Mouse (Mus musculus) layer of hippocampus, postnatal 25 days (tissue): Measurements from ENCODE around the gene Mrpl32. TPM values are rescaled to one million over a fixed set of nuclear protein-coding genes. Genes with fewer than 3 reads are reported as not detected.

Experiments used
- DNase-seq, 2 experiments: peaks; one replicate each; pipeline ENCODE4 v3.0.0; 2022; ENCODE audit warnings: mixed read lengths in 2 of 2, low spot score in 1 of 2; ENCODE audit errors: extremely low spot score in 1 of 2
- total RNA-seq, 2 experiments: library from RNA; stranded (reverse); gene quantifications; 2 replicates each; pipeline ENCODE4 v1.2.3; 2021

Gene Mrpl32
- 10 to 100 TPM; 34.3 to 38.6 TPM for total RNA-seq

DNA sequence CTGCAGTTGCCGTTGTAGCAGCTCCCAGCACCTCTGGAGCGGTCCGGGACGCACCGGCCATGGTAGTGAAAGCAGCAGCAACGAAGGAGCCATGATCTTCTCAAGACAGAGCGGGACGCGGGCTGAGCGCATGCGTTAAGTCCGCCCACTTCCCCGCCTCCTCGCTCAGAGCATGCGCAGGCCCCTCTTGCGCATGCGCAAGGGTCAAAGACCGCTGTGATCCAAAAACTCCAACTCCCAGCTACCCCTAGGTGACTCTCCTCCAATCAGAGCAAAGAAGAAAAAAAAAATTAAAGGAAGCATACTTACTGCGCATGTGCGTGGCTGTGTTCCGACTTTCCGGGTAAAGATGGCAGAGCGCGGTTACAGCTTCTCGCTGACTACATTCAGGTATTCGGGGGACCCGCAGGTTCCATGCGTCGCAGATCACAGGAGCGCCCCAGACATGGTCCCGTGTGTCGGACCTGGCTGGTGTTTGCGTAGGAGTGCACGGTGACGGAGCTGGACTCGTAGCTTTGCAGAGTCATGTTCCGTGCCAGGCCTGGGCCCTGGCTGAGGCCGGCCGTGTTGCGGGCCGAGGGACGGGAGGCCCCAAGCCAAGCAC is at the start of gene Mrpl32, which contains the start of gene Psma2:
Mrpl32 (minus strand) TSS at position 240 of the 604 bp plus-strand sequence.
Psma2 (plus strand) TSS at position 315 of the 604 bp plus-strand sequence.
- peak; percentile 88 to 91 for DNase-seq

DNA sequence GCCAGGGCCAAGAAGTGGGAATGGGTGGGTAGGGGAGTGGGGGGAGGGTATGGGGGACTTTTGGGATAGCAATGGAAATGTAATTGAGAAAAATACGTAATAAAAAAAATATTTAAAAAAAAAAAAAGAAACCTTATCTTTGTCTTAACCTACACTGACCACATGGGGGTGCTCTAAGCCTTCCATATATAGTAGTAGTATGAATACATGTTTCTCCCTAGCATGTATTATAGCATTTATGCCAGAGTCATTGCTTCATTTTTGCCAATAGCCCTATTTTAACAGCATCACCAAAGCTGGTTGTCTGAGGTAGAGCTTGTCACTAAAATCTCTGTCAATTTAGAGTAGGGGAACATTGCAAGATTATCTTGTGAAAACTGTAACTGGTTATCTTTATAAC is 36.3 kb upstream of the Mrpl32 start:
- peak in 1 of 2 experiments; percentile 44 for DNase-seq

DNA sequence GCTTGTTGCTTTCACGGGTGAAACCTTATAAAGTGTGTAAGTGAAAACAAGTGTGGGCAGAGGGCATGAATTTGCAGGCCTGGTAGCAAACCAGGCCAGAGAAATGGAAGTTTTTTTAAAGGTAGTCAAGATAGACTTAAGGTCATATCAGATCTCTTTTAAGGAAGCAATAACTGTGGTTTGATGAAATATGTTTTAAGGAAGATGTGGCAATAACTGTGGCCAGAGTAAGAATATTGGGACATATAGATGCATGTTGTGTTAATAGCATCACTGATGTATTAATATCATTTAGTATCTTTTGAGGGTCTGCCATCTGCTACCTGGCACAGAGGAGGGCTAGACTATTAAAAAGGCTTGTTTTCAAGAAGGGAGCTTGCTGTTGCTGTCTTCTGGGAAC is 27.0 kb upstream of the Mrpl32 start:
- no peak for DNase-seq

GRCm38 (mm10) chr13:14629726-14630641 is 17.0 kb upstream of the Mrpl32 start, which contains the start of gene AW209491:
Gene AW209491 (plus strand): TSS chr13:14630154.
- DNase-seq = peak; percentile 87 to 92

DNA sequence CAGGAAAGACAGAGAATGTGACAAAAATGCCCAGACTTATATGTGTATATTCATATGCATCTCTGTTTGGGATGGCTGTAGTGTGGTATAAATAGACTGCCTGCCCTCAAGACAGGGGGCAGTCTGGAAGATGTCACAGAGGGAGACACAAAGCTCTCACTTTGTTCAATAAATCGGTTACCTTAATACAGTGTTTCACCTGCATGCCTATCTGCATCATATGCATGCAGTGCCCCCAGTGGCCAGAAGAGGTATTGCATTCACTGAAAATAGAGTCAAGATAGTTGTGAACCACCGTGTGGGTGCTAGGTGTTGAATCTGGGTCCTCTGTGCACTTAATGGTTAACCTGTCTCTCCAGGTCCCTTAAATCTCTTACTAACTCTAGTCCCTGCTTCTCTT is 5.8 kb upstream of the Mrpl32 start:
- DNase-seq = peak; percentile 40 to 76

- DNase-seq = no peak
Measured at GRCm38 (mm10) chr13:14613553-14613952, 588 bp upstream of the Mrpl32 start.

- DNase-seq = no peak
Measured at GRCm38 (mm10) chr13:14612463-14612862, 502 bp downstream of the Mrpl32 start.

GRCm38 (mm10) chr13:14607616-14608015 is 5.3 kb downstream of the Mrpl32 start:
- no peak for DNase-seq

DNA sequence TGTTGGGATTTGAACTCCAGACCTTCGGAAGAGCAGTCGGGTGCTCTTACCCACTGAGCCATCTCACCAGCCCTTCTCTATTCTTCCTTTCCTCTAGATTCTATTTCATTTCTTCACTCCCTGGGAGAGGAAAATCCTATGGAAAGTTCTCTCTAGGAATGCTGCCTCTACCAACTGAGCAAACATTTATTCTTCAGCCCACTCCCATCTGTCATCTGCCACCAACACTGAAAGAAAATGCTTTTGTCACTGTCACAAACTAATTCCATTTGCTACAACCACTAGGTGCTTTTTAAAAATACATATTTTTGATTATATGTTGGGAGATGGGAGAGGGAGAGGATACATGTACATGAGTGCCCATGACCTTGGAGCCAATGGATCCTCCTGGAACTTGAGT is 10.2 kb downstream of the Mrpl32 start:
- no peak for DNase-seq

DNA sequence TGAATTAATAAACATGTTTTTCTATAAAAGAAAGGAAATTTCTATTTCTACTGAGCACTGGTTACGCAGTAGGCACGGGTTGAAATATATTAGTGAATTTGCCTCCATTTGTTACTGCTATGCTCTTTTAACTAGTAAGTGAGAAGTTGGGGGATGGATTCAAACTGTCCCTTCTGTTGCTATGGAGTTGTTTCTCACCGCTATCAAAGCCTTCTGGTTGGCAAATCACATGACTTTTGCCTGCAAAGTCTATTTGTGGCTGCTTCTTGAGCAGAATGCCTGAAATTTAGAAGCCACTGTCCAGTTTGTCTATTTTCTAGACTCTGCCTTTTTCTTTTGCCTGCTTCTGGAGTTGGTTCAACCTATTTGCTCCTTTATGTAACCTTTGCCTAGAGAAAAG is 32.6 kb downstream of the Mrpl32 start:
- no peak for DNase-seq

- DNase-seq = no peak
Measured at GRCm38 (mm10) chr13:14574128-14574527, 38.8 kb downstream of the Mrpl32 start.

- no peak for DNase-seq
Measured at GRCm38 (mm10) chr13:14561336-14561735, 51.6 kb downstream of the Mrpl32 start.

Other genes with a start within 250 kb of the Mrpl32 start
- gene Hecw1, start 89.9 kb downstream of the Mrpl32 start, total RNA-seq = 10 to 100 TPM; 62.6 to 79.4 TPM
- 10 to 100 TPM; 66.0 to 66.9 TPM for gene Psma2, start 75 bp upstream of the Mrpl32 start, total RNA-seq
- gene AW209491, start 17.0 kb upstream of the Mrpl32 start, total RNA-seq = 10 to 100 TPM; 22.2 to 22.3 TPM